Mouse (Mus musculus) embryonic facial prominence, embryonic 14.5 days (tissue): ENCODE measurements around the gene Gmds. TPM values are rescaled to one million over a fixed set of nuclear protein-coding genes. Genes with fewer than 3 reads are reported as not detected.

Experiments
- ATAC-seq: fragments of 200-750 bp; cut with Nextera tagmentation; 2 replicates; pipeline ENCODE4 v1.8.0; 2017; ENCODE audit warnings: low read depth, moderate number of reproducible peaks, moderate TSS enrichment
- DNase-seq: peaks from one replicate; pipeline ENCODE4 v3.0.0-alpha.2; 2015; ENCODE audit warnings: low spot score
- H3K27ac ChIP-seq: fragments of 300-500 bp; sonication (generic); replicated peaks from 2 replicates; pipeline ENCODE4 v1.5.1; 2014; ENCODE audit warnings: low read depth, mild to moderate bottlenecking, low read length, moderate library complexity
- H3K27me3 ChIP-seq: fragments of 300-500 bp; sonication (generic); replicated peaks from 2 replicates; pipeline ENCODE4 v1.6.1; 2014; ENCODE audit warnings: low read length; ENCODE audit not compliant: control insufficient read depth, insufficient read depth
- H3K36me3 ChIP-seq: fragments of 300-500 bp; sonication (generic); 2 replicates; pipeline ENCODE4 v1.6.1; 2014; ENCODE audit warnings: low read length, mixed read lengths; ENCODE audit not compliant: control insufficient read depth, insufficient read depth
- H3K4me1 ChIP-seq: fragments of 300-500 bp; sonication (generic); 2 replicates; pipeline ENCODE4 v1.6.1; 2014; ENCODE audit warnings: antibody characterized with exemption, low read length; ENCODE audit not compliant: control insufficient read depth, insufficient read depth
- H3K4me2 ChIP-seq: fragments of 300-500 bp; sonication (generic); 2 replicates; pipeline ENCODE4 v1.6.1; 2014; ENCODE audit warnings: low read depth, mild to moderate bottlenecking, low read length, moderate library complexity, mixed read lengths
- H3K4me3 ChIP-seq: fragments of 300-500 bp; sonication (generic); 2 replicates; pipeline ENCODE4 v1.5.1; 2014; ENCODE audit warnings: low read depth, mild to moderate bottlenecking, low read length
- H3K9ac ChIP-seq: fragments of 300-500 bp; sonication (generic); 2 replicates; pipeline ENCODE4 v1.6.1; 2014; ENCODE audit warnings: low read depth, mild to moderate bottlenecking, low read length, moderate library complexity, mixed read lengths
- H3K9me3 ChIP-seq: fragments of 300-500 bp; sonication (generic); 2 replicates; pipeline ENCODE4 v1.6.1; 2016; ENCODE audit warnings: low read length; ENCODE audit not compliant: control insufficient read depth
- WGBS: fragments of 180-500 bp; shearing (Covaris S2); extraction: QIAGEN DNeasy Blood & Tissue Kit; methylation state at CpG from one replicate; pipeline ENCODE4 v1.1.7; 2014; 5-methylcytosine and 5-hydroxymethylcytosine counted together
- polyA plus RNA-seq: library from polyadenylated mRNA; unstranded; fragments of >200 nt; fragmentation: Nextera tagmentation; extraction: Ambion mirVana; gene quantifications from 2 replicates; pipeline ENCODE4 v1.2.1, GENCODE M21; 2014

Gmds gene
- polyA plus RNA-seq = 39.4 and 41.9 TPM in 2 replicates

DNA sequence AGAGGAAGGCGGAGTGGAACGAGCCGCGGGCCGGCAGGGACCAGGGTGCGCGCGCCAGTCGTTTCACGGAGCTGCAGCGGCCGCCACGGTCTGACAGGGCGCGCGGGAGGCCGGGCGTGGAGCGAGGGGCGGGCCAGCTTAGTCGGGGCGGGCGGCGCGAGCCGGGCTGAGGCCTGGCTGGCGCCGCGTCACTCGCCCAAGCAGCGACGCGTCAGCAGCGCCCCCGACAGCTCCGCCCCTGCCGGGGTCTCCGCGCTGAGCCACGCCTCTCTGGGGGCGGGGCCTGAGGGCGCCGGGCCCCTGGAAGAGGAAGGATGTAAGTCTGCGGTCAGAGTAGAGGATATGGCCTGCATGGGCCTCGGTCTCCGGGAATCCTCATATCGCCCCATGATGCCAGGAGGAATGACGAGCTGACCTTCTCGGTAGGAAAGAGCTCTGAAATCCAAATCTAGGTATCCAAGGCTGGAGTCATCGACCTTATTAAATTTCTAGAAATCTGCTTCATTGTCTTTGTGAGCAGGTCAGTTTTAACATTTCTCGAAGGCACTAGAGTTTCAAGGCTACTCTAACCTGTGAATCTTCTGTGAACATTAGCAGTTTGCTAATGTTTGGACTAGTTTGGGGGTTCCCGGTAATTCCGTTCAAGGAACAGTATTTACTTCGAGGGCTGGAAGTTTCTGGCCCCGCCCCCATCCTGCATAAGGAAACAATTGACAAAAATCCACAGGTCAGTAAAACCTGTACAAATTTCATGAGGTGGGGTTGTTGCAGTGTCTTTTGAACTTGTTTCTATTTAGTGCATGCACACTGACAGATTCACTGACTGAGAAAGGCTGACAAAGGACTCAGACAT, at the start of gene Gmds:
TSS of gene Gmds (minus strand) at position 228 of the 853 bp plus-strand sequence.
- H3K4me3 ChIP-seq = peak within 1 kb of the TSS; percentile 93
- 3% methylated on average over 39 of the region's 55 CpGs for WGBS

DNA sequence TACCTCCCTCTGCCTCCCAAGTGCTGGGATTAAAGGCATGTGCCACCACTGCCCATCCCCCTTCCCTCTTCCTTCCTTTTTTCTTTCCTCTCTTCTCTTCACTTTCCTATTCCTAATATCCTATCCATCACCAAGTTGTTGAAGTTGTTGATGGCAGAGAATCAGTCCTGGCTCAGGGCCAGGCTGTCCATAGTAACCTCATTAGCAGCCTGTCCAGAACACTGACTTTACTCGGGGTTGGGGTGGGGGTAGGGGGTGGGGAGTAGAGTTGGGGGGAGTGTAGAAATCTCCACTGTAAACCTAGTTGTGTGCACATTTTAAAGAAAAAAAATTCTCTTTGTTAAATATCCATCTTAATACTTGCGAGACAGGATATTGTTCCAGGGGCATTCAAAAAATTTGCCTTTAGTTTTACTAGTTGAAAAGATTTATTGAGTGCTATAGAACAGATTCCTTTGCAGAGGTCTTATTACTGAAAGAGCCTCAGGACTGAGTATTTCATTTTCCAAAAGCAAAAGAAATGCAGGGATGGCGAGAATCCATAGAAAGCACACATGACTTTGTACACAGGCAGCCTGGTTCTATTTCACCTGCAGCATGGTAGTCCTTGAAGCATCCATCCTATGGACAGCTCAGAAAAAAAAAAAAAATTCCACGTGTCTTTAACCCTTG, 47.0 kb upstream of the Gmds start:
- no peak overlapping the region for H3K4me2 ChIP-seq
- WGBS = 64% methylated on average over 4 of the region's 4 CpGs
- H3K27ac ChIP-seq = no peak overlapping the region
- no peak overlapping the region for H3K9ac ChIP-seq
- ATAC-seq (no peak), DNase-seq (no peak)
- no peaks in the 10 kb centered on the region for H3K27me3 ChIP-seq
- H3K4me3 ChIP-seq = no peak overlapping the region
- no peaks in the 10 kb centered on the region for H3K36me3 ChIP-seq
- H3K4me1 ChIP-seq = no peaks in the 10 kb centered on the region
- no peaks in the 10 kb centered on the region for H3K9me3 ChIP-seq

More for the DNA sequence above, at the start of gene Gmds:
- H3K4me1 ChIP-seq = 0 out of 2 replicates have a peak, but pooled peaks cover 3% of the 10 kb centered on the region
- no peaks in the 10 kb centered on the region for H3K27me3 ChIP-seq
- H3K36me3 ChIP-seq = no peaks in the 10 kb centered on the region
- peak within 1 kb of the TSS; percentile 86 for H3K27ac ChIP-seq
- ATAC-seq (peak; percentile 100), DNase-seq (peak; percentile 97)
- peak within 1 kb of the TSS; percentile 90 for H3K4me2 ChIP-seq
- peak within 1 kb of the TSS; percentile 90 for H3K9ac ChIP-seq
- H3K9me3 ChIP-seq = no peaks in the 10 kb centered on the region

DNA sequence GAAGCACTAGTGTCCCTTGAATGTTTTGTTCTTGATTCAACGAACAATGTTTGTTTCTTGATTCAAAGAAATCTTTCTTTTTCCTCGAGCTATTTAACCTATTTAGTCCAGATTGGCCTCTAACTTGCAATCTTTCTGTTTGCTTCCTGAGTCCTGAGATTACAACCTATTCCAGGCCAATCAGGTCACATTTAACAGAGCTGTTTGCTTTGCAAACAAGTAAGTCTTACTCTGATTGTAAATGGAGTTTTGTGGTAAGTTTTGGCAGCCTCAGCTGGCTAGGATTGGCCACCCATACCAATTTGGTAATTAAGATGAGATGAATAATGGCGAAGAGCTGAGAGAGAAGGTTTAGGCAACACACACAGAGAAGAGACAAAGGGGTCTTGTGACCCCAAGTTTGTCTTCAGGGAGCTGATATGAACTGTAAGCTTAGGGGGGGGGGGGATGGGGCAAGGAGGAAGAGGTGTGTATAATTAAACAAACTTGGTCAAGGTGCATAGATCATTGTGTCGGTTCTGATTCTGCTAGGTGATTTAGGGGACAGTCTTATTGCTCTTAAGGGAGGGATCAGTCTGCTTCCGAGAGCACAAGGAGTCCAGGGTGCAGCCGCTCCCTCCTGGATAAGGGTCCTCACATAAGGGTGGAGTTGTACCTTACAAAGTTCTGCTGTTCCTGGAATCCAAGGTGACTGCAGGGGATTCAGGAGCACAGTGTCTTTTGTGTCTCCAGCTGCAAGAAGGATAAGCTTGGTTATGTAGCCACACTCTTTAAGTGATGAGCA, 43.9 kb upstream of the Gmds start:
- WGBS = 74% methylated on average over 6 of the region's 6 CpGs
- Histone ChIP-seq H3K27ac (no peak overlapping the region), H3K4me2 (no peak overlapping the region), H3K9ac (no peak overlapping the region), H3K27me3 (no peaks in the 10 kb centered on the region), H3K4me1 (no peaks in the 10 kb centered on the region), H3K9me3 (no peaks in the 10 kb centered on the region), H3K36me3 (no peaks in the 10 kb centered on the region), H3K4me3 (no peak overlapping the region)
- DNase-seq = no peak
- no peak for ATAC-seq

- no peaks in the 10 kb centered on the region for H3K4me1 ChIP-seq
- no peak overlapping the region for H3K4me3 ChIP-seq
- DNase-seq (no peak), ATAC-seq (no peak)
- 75% methylated on average over 1 of the region's 1 CpGs for WGBS
- no peak overlapping the region for H3K4me2 ChIP-seq
- H3K9me3 ChIP-seq = 0 out of 2 replicates have a peak, but pooled peaks cover 8% of the 10 kb centered on the region
- no peaks in the 10 kb centered on the region for H3K27me3 ChIP-seq
- H3K9ac ChIP-seq = no peak overlapping the region
- H3K27ac ChIP-seq = no peak overlapping the region
- H3K36me3 ChIP-seq = no peaks in the 10 kb centered on the region
These were observed 40.1 kb upstream of the Gmds start for GRCm38 (mm10) chr13:32378634-32379033.

DNA sequence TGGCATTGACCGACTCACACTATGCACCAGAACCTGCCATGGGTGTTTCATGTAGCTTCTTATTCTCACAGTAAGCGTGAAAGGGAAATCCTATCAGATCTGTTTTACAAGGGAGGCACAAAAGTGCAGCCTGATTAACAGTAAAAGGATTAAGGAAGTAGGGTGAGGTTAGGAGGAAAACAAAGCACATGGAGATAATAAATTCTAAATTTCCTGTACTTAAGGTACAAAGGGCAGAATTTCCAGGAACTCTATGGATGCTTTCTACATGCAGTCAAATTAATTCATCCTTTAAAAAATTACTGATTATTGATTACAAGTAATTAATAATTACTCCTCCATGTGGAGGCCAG, 34.0 kb upstream of the Gmds start:
- Histone ChIP-seq H3K36me3 (no peaks in the 10 kb centered on the region), H3K9me3 (0 out of 2 replicates have a peak, but pooled peaks cover 8% of the 10 kb centered on the region), H3K27me3 (no peaks in the 10 kb centered on the region), H3K4me1 (no peaks in the 10 kb centered on the region), H3K27ac (no peak overlapping the region), H3K9ac (no peak overlapping the region), H3K4me2 (no peak overlapping the region), H3K4me3 (no peak overlapping the region)
- ATAC-seq = no peak
- WGBS = 77% methylated on average over 2 of the region's 2 CpGs
- DNase-seq = no peak

- DNase-seq = no peak
- H3K4me3 ChIP-seq = no peak overlapping the region
- H3K4me1 ChIP-seq = no peaks in the 10 kb centered on the region
- no peaks in the 10 kb centered on the region for H3K36me3 ChIP-seq
- H3K27ac ChIP-seq = no peak overlapping the region
- 77% methylated on average over 4 of the region's 4 CpGs for WGBS
- H3K4me2 ChIP-seq = no peak overlapping the region
- H3K9me3 ChIP-seq = 0 out of 2 replicates have a peak, but pooled peaks cover 8% of the 10 kb centered on the region
- H3K9ac ChIP-seq = no peak overlapping the region
- no peak for ATAC-seq
- no peaks in the 10 kb centered on the region for H3K27me3 ChIP-seq
These were observed 33.5 kb upstream of the Gmds start for GRCm38 (mm10) chr13:32371874-32372530.

DNA sequence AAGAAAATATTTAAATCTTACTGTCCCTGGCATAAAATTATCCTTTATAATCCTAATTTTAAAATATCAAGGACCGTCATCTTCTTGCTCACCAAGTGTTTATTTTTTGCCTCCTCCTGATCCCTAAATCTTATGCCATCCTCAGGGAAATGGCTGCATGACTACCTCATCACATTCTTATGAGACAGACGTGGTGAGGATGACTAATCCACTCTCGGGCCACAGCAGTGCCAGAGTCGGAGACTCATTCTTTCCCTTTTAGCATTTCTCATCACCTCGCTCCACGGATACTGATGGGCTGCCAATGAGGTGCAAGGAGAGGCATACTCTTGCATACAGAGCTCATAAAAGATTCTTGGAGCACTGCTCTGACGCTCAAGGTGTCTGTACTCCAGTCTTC, 32.2 kb upstream of the Gmds start:
- ATAC-seq (no peak), DNase-seq (no peak)
- H3K9me3 ChIP-seq = no peaks in the 10 kb centered on the region
- H3K4me1 ChIP-seq = no peaks in the 10 kb centered on the region
- H3K4me2 ChIP-seq = no peak overlapping the region
- H3K4me3 ChIP-seq = no peak overlapping the region
- no peak overlapping the region for H3K9ac ChIP-seq
- H3K27me3 ChIP-seq = no peaks in the 10 kb centered on the region
- H3K36me3 ChIP-seq = no peaks in the 10 kb centered on the region
- no peak overlapping the region for H3K27ac ChIP-seq
- 77% methylated on average over 7 of the region's 7 CpGs for WGBS

- 78% methylated on average over 1 of the region's 1 CpGs for WGBS
- Histone ChIP-seq H3K9me3 (no peaks in the 10 kb centered on the region), H3K4me1 (no peaks in the 10 kb centered on the region)
These were observed 31.6 kb upstream of the Gmds start for GRCm38 (mm10) chr13:32370135-32370534.

More at GRCm38 (mm10) chr13:32370135-32370534, 31.6 kb upstream of the Gmds start:
- Histone ChIP-seq H3K4me3 (no peak overlapping the region), H3K9ac (no peak overlapping the region), H3K27ac (no peak overlapping the region), H3K4me2 (no peak overlapping the region), H3K36me3 (no peaks in the 10 kb centered on the region), H3K27me3 (no peaks in the 10 kb centered on the region)
- DNase-seq (no peak), ATAC-seq (no peak)
